Mouse (Mus musculus) urinary bladder, postnatal 25 days (tissue): Measurements from ENCODE around the gene Gdpd5.
"Not testable (repeated sequence)": the region's sequence is repeated elsewhere in the genome, so short reads cannot be mapped to it uniquely, and the experiment has no call there.

Source experiments
- DNase-seq: peaks from one replicate; pipeline ENCODE4 v3.0.0; 2022; ENCODE audit warnings: low spot score

Gene Gdpd5

GRCm38 (mm10) chr7:99477235-99477634 lies 96.0 kb downstream of the Gdpd5 start:
- DNase-seq, result no peak

- no peak for DNase-seq
Measured at GRCm38 (mm10) chr7:99482637-99483036, 101.4 kb downstream of the Gdpd5 start.

GRCm38 (mm10) chr7:99483271-99483923 lies 102.2 kb downstream of the Gdpd5 start, which contains the start of gene Rps3:
Gene Rps3, minus strand, starts transcription at chr7:99483738.
- DNase-seq, result peak; percentile 82

GRCm38 (mm10) chr7:99483924-99484319 lies 102.7 kb downstream of the Gdpd5 start:
- no peak for DNase-seq

GRCm38 (mm10) chr7:99484679-99485078 lies 103.5 kb downstream of the Gdpd5 start:
- DNase-seq, result no peak

- no peak for DNase-seq
Measured at GRCm38 (mm10) chr7:99489708-99490107, 108.5 kb downstream of the Gdpd5 start.

GRCm38 (mm10) chr7:99499128-99499527 lies 117.9 kb downstream of the Gdpd5 start:
- DNase-seq, result no peak

- DNase-seq, result peak; percentile 74
Measured at GRCm38 (mm10) chr7:99500201-99500600, 119.0 kb downstream of the Gdpd5 start.

- DNase-seq, result no peak
Measured at GRCm38 (mm10) chr7:99500655-99501054, 119.4 kb downstream of the Gdpd5 start.

GRCm38 (mm10) chr7:99501148-99501547 lies 119.9 kb downstream of the Gdpd5 start:
- DNase-seq, result no peak

GRCm38 (mm10) chr7:99504556-99504955 lies 123.3 kb downstream of the Gdpd5 start:
- no peak for DNase-seq

GRCm38 (mm10) chr7:99508187-99508586 lies 127.0 kb downstream of the Gdpd5 start:
- DNase-seq, result not testable (repeated sequence)

- no peak for DNase-seq
Measured at GRCm38 (mm10) chr7:99510087-99510501, 128.9 kb downstream of the Gdpd5 start.
